Mouse (Mus musculus) gastrocnemius, postnatal 25 days (tissue): ENCODE results near the gene Prmt2. TPM values are rescaled to one million over a fixed set of nuclear protein-coding genes. Genes with fewer than 3 reads are reported as not detected.

Experiments used
- DNase-seq: peaks from one replicate; pipeline ENCODE4 v3.0.0; 2022
- microRNA-seq, 2 experiments: library from miRNA; unstranded; fragments of <30 nt; microRNA quantifications; one replicate each; pipeline ENCODE4 v1.2.0; 2021; ENCODE audit warnings: borderline replicate concordance in 2 of 2
- total RNA-seq, 2 experiments: library from RNA; stranded (reverse); gene quantifications; 1 replicate in 1 of 2; 2 replicates in 1 of 2; pipeline ENCODE4 v1.2.3; 2021

Prmt2 gene
- total RNA-seq, 2 experiments from 2014 or later, result 2.7 to 4.4 TPM

GRCm38 (mm10) chr10:76218240-76218639 is 19.4 kb downstream of the Prmt2 start:
- DNase-seq, result no peak

- DNase-seq, result no peak
Measured at GRCm38 (mm10) chr10:76217056-76217455, 20.6 kb downstream of the Prmt2 start.

- DNase-seq, result no peak
Measured at GRCm38 (mm10) chr10:76214161-76214560, 23.5 kb downstream of the Prmt2 start.

GRCm38 (mm10) chr10:76212121-76212520 is 25.5 kb downstream of the Prmt2 start:
- no peak for DNase-seq

GRCm38 (mm10) chr10:76210806-76211205 is 26.9 kb downstream of the Prmt2 start:
- DNase-seq, result no peak

GRCm38 (mm10) chr10:76209241-76209640 is 28.4 kb downstream of the Prmt2 start:
- no peak for DNase-seq

- DNase-seq, result no peak
Measured at GRCm38 (mm10) chr10:76207262-76207796, 30.3 kb downstream of the Prmt2 start.

GRCm38 (mm10) chr10:76203798-76204283 is 33.8 kb downstream of the Prmt2 start:
- DNase-seq, result no peak

GRCm38 (mm10) chr10:76201978-76202377 is 35.7 kb downstream of the Prmt2 start:
- DNase-seq, result no peak

GRCm38 (mm10) chr10:76201416-76201815 is 36.2 kb downstream of the Prmt2 start:
- no peak for DNase-seq

GRCm38 (mm10) chr10:76188010-76188409 is 49.7 kb downstream of the Prmt2 start:
- no peak for DNase-seq

- no peak for DNase-seq
Measured at GRCm38 (mm10) chr10:76185216-76185615, 52.4 kb downstream of the Prmt2 start.

GRCm38 (mm10) chr10:76174899-76175298 is 62.8 kb downstream of the Prmt2 start:
- DNase-seq, result no peak

GRCm38 (mm10) chr10:76158009-76158408 is 79.7 kb downstream of the Prmt2 start:
- no peak for DNase-seq

- DNase-seq, result no peak
Measured at GRCm38 (mm10) chr10:76157528-76157927, 80.1 kb downstream of the Prmt2 start.

Small RNAs within 50 kb of the gene (microRNA-seq; reads per million reads assigned to microRNA genes)
- 0 reads per million in 2 experiments for gene Mir678

Other genes starting within 250 kb of the Prmt2 start
- gene Zfp280b, start 205.2 kb downstream of the Prmt2 start, total RNA-seq, result 1 to 10 TPM; 5.5 to 9.6 TPM
- gene Slc5a4b, start 126.9 kb downstream of the Prmt2 start, total RNA-seq, result not detected
- not detected for gene Slc5a4a, start 90.4 kb downstream of the Prmt2 start, total RNA-seq
- 1 to 10 TPM; 4.3 to 6.1 TPM for gene S100b, start 16.0 kb upstream of the Prmt2 start, total RNA-seq
- 1 to 10 TPM; 4.7 to 5.5 TPM for gene Dip2a, start 107.4 kb upstream of the Prmt2 start, total RNA-seq
- gene AC141477.1, start 202.6 kb upstream of the Prmt2 start, total RNA-seq, result not detected
- 10 to 100 TPM; 49.1 to 55.2 TPM for gene Pcnt, start 204.9 kb upstream of the Prmt2 start, total RNA-seq
- under 1 TPM; 0.29 to 0.31 TPM for gene 2610028H24Rik, start 211.2 kb upstream of the Prmt2 start, total RNA-seq
- 10 to 100 TPM; 17.2 to 19.2 TPM for gene Mcm3ap, start 231.1 kb upstream of the Prmt2 start, total RNA-seq
- gene Ybey, start 231.2 kb upstream of the Prmt2 start, total RNA-seq, result 1 to 10 TPM; 3.6 to 3.9 TPM